Mouse (Mus musculus): ENCODE measurements at regions not wholly inside any gene's neighbourhood (a gene's known extent, or its start where the extent isn't known, plus 50 kb on each side); places are given as distances from the start of the nearest gene placed in this dataset.

- TF ChIP-seq CTCF (IDR thresholded peaks at IDR 0.05; ENCODE audit: low read depth): no peak
- TF ChIP-seq EP300 (IDR thresholded peaks at IDR 0.05; ENCODE audit: low read depth): no peak
Measured at GRCm38 (mm10) chrX:5933517-5933916, 113.7 kb upstream of the Nudt11 start.

All from liver, embryonic 14.5 days (tissue).